Mouse (Mus musculus) brain, embryonic 14.5 days (tissue): ENCODE data around the gene Wwox.

ENCODE experiments used
- CTCF ChIP-seq: fragments of 200-500 bp; IDR thresholded peaks from 2 replicates; pipeline ENCODE4 v1.5.1; 2012; ENCODE audit warnings: inconsistent platforms, mild to moderate bottlenecking, moderate library complexity, borderline replicate concordance; ENCODE audit not compliant: insufficient read depth, insufficient read length; ENCODE audit errors: extremely low read depth
- POLR2A ChIP-seq: fragments of 200-500 bp; IDR thresholded peaks from 2 replicates; pipeline ENCODE4 v1.6.1; 2012; ENCODE audit warnings: mild to moderate bottlenecking, inconsistent platforms, borderline replicate concordance; ENCODE audit not compliant: poor library complexity, insufficient read depth, insufficient read length, severe bottlenecking; ENCODE audit errors: extremely low read depth

- TF ChIP-seq CTCF (no peak), POLR2A (no peak)
Observed at GRCm38 (mm10) chr8:114807676-114808426, 368.4 kb downstream of the Wwox start.
